Mouse (Mus musculus) Patski (cell line): ENCODE results near the gene Eif2ak2. TPM values are rescaled to one million over a fixed set of nuclear protein-coding genes. Genes with fewer than 3 reads are reported as not detected.
A peak's percentile ranks its signal among the peaks of the same experiment; 100 is the strongest.

Experiments used
- ATAC-seq: fragments of 100-300 bp; one replicate; pipeline ENCODE4 v1.8.0; 2021
- CTCF ChIA-PET: fragments of 350-600 bp; sonication (Branson Sonifier 250); formaldehyde crosslinking; loops from one replicate; lab custom pipeline; 2022; ENCODE audit warnings: inconsistent platforms; lab: Charles Lee
- POLR2A ChIA-PET: fragments of 350-600 bp; sonication (Branson Sonifier 250); formaldehyde crosslinking; loops from one replicate; lab custom pipeline; 2022; ENCODE audit warnings: antibody characterized with exemption, inconsistent platforms; lab: Charles Lee
- DNase-seq: peaks from one replicate; pipeline ENCODE4 v3.0.0-alpha.2; 2011; ENCODE audit warnings: low read depth, low spot score
- H3K27me3 ChIP-seq: fragments of 371-371 bp; one replicate; pipeline ENCODE4 v1.5.1; 2021
- CTCF ChIP-seq: fragments of 100-300 bp; IDR thresholded peaks from one replicate; pipeline ENCODE4 v1.5.1; 2021
- in situ Hi-C: fragments of 300-500 bp; cut with MboI; formaldehyde crosslinking; loops from 3 replicates; pipeline ENCODE4 v1.11.1; 2018; ENCODE audit warnings: low pct_unique_long_range_greater_than_20kb, mixed read lengths
- polyA plus RNA-seq: library from polyadenylated mRNA; unstranded; gene quantifications from one replicate; pipeline ENCODE4 v1.2.3, GENCODE M21; 2021

Eif2ak2 gene
- polyA plus RNA-seq, 1 experiment from 2014 or later: 23.1 TPM

DNA sequence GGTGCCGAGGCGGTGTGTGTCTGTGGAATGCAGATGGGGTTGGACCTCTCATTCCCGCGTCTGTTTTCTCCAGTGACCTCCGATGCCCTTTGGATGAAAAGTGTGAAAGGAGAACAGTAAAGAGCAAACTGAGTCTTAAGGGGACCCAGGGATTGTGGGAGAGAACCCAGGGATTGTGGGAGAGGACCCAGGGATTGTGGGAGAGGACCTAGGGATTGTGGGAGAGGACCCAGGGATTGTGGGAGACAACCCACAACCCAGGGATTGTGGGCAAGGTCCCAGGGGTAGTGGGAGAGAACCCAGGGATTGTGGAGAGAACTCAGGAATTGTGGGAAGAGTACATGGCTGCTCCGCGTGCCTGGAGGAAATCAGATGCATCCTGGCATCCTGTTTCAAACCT is 12.6 kb upstream of the Eif2ak2 start:
- H3K27me3 ChIP-seq: no peaks in the 10 kb centered on the region
- in situ Hi-C loops: no loop called here
- ChIA-PET POLR2A (interaction anchor here (1.0 kb wide), 1 partner anchor 11 kb away, joined by 4 read pairs; no protein-coding TSS in a partner anchor), CTCF (interaction anchor here (0.9 to 2.2 kb wide), 3 partner anchors 23 to 685 kb away, joined by 3 to 8 read pairs (median 3); no protein-coding TSS in a partner anchor)
- DNase-seq (no peak), ATAC-seq (no peak)
- no peak for TF ChIP-seq CTCF

DNA sequence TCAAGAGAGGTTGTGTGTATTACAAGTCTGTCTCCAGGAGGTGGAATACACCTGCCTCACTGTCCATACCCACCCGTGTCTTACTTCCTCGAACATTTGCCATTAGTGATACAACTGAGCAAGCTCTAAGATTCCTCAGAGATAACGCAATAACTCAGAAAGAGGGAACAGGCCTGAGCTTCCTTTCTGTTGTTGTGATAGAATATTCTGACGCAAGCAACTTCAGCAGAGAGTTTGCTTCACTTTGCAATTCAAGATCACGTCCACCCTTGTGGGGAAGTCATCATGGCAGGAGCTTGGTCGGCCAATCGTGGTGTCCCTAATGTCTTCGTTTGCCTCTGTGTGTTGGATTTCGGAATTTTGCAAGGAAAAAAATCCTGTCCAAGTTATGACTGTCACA is 8.6 kb upstream of the Eif2ak2 start:
- in situ Hi-C loops: no loop called here
- POLR2A ChIA-PET: interaction anchor here (1.5 kb wide), 1 partner anchor 9 kb away, joined by 4 read pairs; the partner anchor contains the start of gene Eif2ak2
- H3K27me3 ChIP-seq: no peaks in the 10 kb centered on the region
- DNase-seq (no peak), ATAC-seq (no peak)
- no peak for TF ChIP-seq CTCF
- CTCF ChIA-PET: no interaction called here

DNA sequence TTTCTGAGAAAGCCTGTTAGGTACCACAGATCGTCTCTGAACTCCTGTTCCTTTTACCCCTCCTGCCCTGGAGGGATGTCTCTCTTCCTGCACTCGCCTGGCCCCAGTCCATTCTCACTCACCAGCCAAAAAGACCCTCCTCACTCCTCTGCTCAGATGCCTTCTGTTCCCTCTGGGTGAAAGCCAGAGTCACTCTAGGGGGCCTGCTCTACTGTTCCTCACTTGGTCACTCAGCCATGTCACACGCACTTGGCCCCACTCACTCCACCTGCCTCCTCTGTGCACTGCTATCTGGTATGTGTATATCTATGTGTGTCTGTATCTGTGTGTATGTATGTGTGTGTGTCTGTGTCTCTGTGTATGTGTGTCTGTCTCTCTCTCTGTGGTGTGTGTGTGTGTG is 6.8 kb upstream of the Eif2ak2 start:
- no peak for TF ChIP-seq CTCF
- in situ Hi-C loops: loop anchor here (10.0 kb wide), 1 partner anchor 686 kb away; no protein-coding TSS in a partner anchor
- CTCF ChIA-PET: no interaction called here
- H3K27me3 ChIP-seq: no peaks in the 10 kb centered on the region
- no peak for DNase-seq
- no peak for ATAC-seq
- POLR2A ChIA-PET: no interaction called here

DNA sequence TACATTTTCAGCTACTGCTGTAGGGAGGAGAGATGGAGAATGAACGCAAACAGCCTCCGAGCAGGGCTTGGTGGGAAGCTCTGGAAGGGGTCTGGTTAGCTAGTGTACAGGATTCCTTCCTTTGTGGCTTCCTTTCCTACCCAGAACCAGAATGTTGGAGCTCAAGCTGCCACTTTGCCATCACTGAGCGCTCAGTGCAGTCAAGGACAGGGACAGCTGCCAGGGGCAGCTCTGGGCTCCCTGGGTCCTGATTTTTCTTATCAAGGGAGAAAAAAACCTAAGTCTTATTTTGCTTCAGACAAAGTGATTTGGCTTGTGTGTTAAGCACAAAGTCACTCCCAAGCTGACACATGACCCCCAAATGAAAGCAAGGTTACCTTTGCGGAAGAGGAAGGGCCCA is 6.2 kb upstream of the Eif2ak2 start:
- in situ Hi-C loops: loop anchor here (10.0 kb wide), 1 partner anchor 686 kb away; no protein-coding TSS in a partner anchor
- ATAC-seq (no peak), DNase-seq (no peak)

DNA sequence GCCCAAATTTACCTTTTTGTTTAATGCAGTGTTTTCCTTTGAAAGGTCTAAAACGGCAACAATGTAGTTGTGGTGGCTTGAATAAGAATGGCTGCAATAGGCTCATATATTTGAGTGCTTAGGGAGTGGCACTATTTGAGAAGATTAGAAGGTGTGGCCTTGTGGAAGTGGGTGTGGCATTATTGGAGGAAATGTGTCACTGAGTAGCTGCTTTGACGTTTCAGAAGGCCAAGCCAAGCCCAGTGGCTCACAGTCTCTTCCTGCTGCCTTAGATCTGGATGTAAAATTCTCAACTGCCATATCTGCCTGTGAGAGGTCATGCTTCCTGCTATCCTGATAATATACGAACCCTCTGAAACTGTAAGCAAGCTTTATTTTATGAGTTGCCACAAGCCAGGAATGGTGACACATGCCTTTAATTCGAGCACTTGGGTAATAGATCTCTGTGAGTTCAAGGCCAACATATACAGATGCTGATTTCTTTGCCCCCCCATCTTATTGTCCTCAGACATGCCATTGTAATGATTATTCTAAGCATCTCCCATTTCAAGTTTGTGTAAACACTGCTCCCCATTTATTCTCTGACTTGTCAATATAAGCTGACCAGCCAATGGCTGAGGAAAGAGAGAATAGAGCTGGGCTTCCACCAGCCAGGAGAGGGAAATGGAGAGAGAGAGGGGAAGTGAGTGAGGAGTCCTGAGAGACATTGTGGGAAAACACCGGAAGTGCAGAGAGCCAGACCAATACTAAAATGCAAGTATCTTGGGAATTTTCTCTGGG is 3.1 kb upstream of the Eif2ak2 start:
- ATAC-seq: no peak
- no peaks in the 10 kb centered on the region for H3K27me3 ChIP-seq
- no peak for DNase-seq
- TF ChIP-seq CTCF: no peak
- ChIA-PET POLR2A (no interaction called here), CTCF (interaction anchor here (1.1 kb wide), 1 partner anchor 16 kb away, joined by 4 read pairs; no protein-coding TSS in a partner anchor)
- in situ Hi-C loops: loop anchor here (10.0 kb wide), 1 partner anchor 689 kb away; no protein-coding TSS in a partner anchor

More for the DNA sequence above, 6.2 kb upstream of the Eif2ak2 start:
- POLR2A ChIA-PET: no interaction called here
- CTCF ChIA-PET: no interaction called here
- H3K27me3 ChIP-seq: no peaks in the 10 kb centered on the region
- no peak for TF ChIP-seq CTCF

DNA sequence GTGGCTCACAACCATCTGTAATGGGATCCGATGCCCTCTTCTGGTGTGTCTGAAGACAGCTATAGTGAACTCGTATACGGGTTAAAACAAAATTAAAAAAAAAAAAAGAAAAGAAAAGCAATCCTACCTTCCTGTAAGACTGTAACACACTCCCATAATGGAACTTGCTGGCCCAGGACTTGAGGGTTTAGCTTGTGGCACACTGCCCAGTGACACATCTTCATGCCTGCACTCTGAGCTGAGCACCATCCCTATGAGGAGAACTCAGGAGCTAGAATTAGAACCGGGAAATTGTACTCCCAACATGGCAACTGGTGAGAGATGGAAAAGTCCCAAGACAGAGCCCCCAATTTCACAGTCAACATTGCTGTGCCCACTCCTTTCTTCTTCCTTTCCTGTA is 918 bp upstream of the Eif2ak2 start:
- in situ Hi-C loops: loop anchor here (10.0 kb wide), 1 partner anchor 692 kb away; no protein-coding TSS in a partner anchor
- DNase-seq: no peak
- no peak for ATAC-seq
- no peaks in the 10 kb centered on the region for H3K27me3 ChIP-seq
- no peak for TF ChIP-seq CTCF
- ChIA-PET CTCF (no interaction called here), POLR2A (no interaction called here)

DNA sequence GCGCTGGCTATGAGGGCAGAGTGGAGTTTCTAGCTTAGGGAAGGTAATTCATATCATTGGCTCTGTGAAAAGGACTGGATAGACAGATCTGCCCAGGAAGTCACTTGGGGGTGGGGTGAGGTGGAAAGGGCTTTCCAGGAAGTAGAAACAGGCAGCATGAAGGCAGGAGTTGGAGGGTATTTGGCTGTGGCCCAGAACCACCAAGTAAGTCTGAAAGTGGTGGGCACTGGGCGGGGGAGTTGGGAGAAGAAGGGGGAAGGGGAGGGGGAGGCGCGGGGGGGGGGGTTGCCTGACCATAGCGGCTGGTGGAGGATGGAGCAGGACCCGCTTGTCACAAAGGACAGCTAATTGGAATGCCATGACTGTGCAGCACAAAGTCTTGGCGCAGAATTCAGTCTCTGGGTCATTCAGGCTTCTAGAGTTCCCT is 482 bp downstream of the Eif2ak2 start:
- no peak for DNase-seq
- TF ChIP-seq CTCF: no peak
- in situ Hi-C loops: loop anchor here (10.0 kb wide), 1 partner anchor 693 kb away; no protein-coding TSS in a partner anchor
- ChIA-PET CTCF (interaction anchor here (0.7 kb wide), 1 partner anchor 43 kb away, joined by 3 read pairs; no protein-coding TSS in a partner anchor), POLR2A (interaction anchor here (0.8 to 1.4 kb wide), 2 partner anchors 8 to 46 kb away, joined by 3 to 4 read pairs; partner anchors contain the start of genes Gpatch11 and Heatr5b)
- peak; percentile 17 for ATAC-seq
- no peaks in the 10 kb centered on the region for H3K27me3 ChIP-seq

DNA sequence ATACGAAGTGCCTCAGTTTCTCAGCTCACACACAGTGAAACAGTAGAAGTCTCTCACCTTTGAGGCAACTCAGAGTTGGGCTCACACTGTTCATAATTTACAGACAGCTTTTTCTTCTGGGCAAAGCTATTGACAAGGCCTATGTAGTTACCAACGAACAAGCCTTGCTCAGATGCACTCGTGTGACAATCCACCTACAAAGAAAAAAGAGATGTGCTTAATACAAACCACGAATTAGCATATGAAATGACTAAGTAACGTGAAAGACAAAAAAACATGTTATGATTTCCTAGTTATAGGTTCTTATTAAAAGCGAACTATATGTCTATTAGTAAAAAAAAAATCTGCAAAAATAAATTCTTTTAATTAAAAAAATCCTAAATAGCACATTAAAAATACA is 8.5 kb downstream of the Eif2ak2 start:
- in situ Hi-C loops: no loop called here
- no peak for TF ChIP-seq CTCF
- no peaks in the 10 kb centered on the region for H3K27me3 ChIP-seq
- POLR2A ChIA-PET: no interaction called here
- DNase-seq (no peak), ATAC-seq (no peak)
- CTCF ChIA-PET: no interaction called here

DNA sequence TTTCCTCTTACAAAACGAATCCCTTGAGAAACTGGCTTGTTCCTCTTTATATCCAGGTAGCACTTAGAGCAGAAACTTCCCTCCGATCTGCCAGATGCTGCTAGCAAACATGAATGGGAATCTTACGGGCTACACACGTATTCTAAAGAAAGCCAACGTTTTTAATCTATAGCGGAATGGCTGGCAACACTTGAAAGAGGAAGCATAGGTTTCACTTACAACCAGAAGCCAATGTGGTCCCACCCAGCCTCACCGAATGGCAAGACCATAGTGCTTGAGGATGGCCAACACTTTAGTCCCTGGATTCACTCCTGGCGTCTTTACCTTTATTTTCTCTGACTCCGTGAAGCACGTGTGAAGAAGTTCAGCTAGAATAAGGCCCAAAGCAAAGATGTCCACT is 26.1 kb downstream of the Eif2ak2 start:
- ChIA-PET POLR2A (interaction anchor here (1.3 kb wide), 1 partner anchor 21 kb away, joined by 3 read pairs; the partner anchor contains the start of genes Gpatch11 and Heatr5b), CTCF (no interaction called here)
- no peak for ATAC-seq
- no peaks in the 10 kb centered on the region for H3K27me3 ChIP-seq
- DNase-seq: no peak
- in situ Hi-C loops: no loop called here
- no peak for TF ChIP-seq CTCF

DNA sequence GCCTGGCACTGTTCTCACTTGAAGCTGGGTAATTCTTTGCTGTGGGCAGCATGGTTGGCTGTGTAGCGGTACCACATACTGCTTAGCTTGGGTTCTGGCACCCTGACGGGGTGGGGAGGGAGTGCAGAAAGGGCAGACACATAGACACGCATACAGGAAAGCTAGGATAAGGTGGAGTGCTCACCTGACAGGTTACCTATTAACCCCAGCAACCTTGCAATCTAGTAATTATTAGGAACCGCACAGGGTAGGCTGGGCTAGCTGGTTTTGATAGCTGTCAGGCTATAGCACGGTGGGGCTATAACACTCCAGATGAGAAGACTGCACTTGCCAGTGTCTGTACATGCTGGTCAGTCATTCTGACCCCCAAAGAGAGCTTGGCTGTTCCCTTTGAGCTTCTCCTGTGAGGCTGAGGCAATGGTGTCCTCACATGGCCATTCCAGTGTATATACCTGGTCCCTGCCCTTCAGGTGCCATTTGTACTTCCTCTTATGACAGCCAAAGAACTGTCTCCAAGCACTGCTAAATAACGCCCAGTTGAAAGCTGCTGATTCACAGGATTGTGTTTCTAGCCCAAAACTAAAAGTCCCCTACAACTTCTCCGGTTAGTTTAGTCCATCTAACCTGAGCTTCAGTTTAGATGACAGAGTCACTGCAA is 40.0 kb downstream of the Eif2ak2 start:
- H3K27me3 ChIP-seq: no peaks in the 10 kb centered on the region
- in situ Hi-C loops: no loop called here
- DNase-seq: no peak
- TF ChIP-seq CTCF: no peak
- ATAC-seq: no peak
- CTCF ChIA-PET: no interaction called here
- POLR2A ChIA-PET: no interaction called here
